Mouse (Mus musculus) forebrain, embryonic 13.5 days (tissue): ENCODE measurements around the gene Pde4d. TPM values are rescaled to one million over a fixed set of nuclear protein-coding genes. Genes with fewer than 3 reads are reported as not detected.

ENCODE experiments used
- ATAC-seq: fragments of 200-750 bp; cut with Nextera tagmentation; 2 replicates; pipeline ENCODE4 v1.8.0; 2017
- H3K27ac ChIP-seq: fragments of 300-500 bp; sonication (generic); 2 replicates; pipeline ENCODE4 v1.5.1; 2015; ENCODE audit warnings: inconsistent platforms, mild to moderate bottlenecking, moderate library complexity
- H3K27me3 ChIP-seq: fragments of 300-500 bp; sonication (generic); 2 replicates; pipeline ENCODE4 v1.6.1; 2015; ENCODE audit warnings: mild to moderate bottlenecking, inconsistent platforms
- H3K36me3 ChIP-seq: fragments of 300-500 bp; sonication (generic); 2 replicates; pipeline ENCODE4 v1.6.1; 2015; ENCODE audit warnings: mild to moderate bottlenecking, inconsistent platforms; ENCODE audit not compliant: poor library complexity, severe bottlenecking
- H3K4me1 ChIP-seq: fragments of 300-500 bp; sonication (generic); 2 replicates; pipeline ENCODE4 v1.6.1; 2015; ENCODE audit warnings: inconsistent platforms
- H3K4me2 ChIP-seq: fragments of 300-500 bp; sonication (generic); 2 replicates; pipeline ENCODE4 v1.6.1; 2015; ENCODE audit warnings: inconsistent platforms, mild to moderate bottlenecking, moderate library complexity
- H3K4me3 ChIP-seq: fragments of 300-500 bp; sonication (generic); 2 replicates; pipeline ENCODE4 v1.5.1; 2015; ENCODE audit warnings: mild to moderate bottlenecking, inconsistent platforms
- H3K9ac ChIP-seq: fragments of 300-500 bp; sonication (generic); 2 replicates; pipeline ENCODE4 v1.6.1; 2015; ENCODE audit warnings: mild to moderate bottlenecking, inconsistent platforms
- H3K9me3 ChIP-seq: fragments of 300-500 bp; sonication (generic); replicated peaks from 2 replicates; pipeline ENCODE4 v1.6.1; 2016; ENCODE audit warnings: inconsistent platforms
- WGBS: fragments of 180-500 bp; shearing (Covaris S2); methylation state at CpG from one replicate; pipeline ENCODE4 v1.1.7; 2015; 5-methylcytosine and 5-hydroxymethylcytosine counted together
- polyA plus RNA-seq: library from polyadenylated mRNA; unstranded; fragments of >200 nt; fragmentation: Nextera tagmentation; extraction: Ambion mirVana; gene quantifications from 2 replicates; pipeline ENCODE4 v1.2.1, GENCODE M21; 2015

Gene Pde4d
- polyA plus RNA-seq, 1 experiment from 2014 or later = 11.9 TPM

DNA sequence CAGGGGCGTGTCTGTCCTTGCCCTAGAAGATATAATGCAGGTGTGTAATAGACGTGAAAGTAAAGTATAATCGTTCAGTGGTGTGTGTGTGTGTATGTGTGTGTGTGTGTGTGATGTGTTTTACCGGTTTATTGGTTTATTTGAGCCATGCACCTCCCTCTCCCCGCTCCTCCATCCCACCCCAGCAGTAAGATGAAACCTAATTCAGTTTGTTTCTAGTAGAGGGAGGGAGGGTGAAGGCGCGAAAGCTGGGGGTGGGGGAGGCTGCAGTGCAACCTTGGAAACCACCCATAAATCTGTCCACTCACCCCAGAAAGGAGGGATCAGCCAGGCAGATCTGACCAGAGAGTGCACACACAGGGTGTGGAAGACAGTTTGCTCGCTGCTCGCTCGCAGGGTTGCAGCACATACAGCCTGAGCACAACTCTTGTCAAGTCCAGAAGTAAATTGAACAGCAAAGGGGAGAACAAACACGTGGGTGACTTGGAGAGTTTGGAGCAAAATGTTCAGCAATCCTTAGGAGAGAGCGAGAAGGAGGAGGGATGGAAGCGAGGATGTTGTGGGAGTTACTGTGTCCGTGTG is 667.6 kb downstream of the Pde4d start:
- Histone ChIP-seq H3K27me3 (peaks cover 20% of the 10 kb centered on the region), H3K27ac (no peak overlapping the region), H3K4me1 (peaks cover 9% of the 10 kb centered on the region), H3K36me3 (no peaks in the 10 kb centered on the region), H3K4me3 (peak overlapping the region; percentile 79), H3K4me2 (peak overlapping the region; percentile 100), H3K9me3 (no peaks in the 10 kb centered on the region), H3K9ac (peak overlapping the region; percentile 78)
- ATAC-seq = peak; percentile 54
- 5% methylated on average over 14 of the region's 14 CpGs for WGBS

DNA sequence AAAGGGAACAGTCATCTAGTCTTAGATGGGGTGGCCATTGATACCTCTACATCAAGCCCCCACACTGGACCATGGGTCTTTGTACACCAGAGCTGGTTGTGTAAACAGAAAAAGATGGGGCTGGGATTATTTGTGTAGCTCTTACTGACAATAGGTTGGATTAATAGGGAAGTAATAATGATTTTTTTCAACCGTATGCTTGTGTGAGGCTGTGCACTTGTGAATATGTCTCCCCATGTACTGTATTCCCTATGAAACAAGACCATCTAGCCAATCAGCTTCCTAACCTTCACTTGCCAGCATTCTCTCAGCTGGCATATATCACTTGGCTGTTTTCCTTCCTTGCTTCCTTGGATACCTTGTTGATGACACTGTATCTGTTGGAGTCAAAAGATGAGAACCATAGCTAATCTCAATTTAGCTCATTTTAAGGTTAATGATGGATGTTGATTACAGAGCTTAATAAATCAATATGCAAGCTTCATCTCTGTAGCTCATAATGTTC is 668.6 kb downstream of the Pde4d start:
- no peak overlapping the region for H3K4me3 ChIP-seq
- no peak overlapping the region for H3K4me2 ChIP-seq
- WGBS = 69% methylated on average over 1 of the region's 1 CpGs
- H3K36me3 ChIP-seq = no peaks in the 10 kb centered on the region
- no peak for ATAC-seq
- H3K9ac ChIP-seq = no peak overlapping the region
- no peaks in the 10 kb centered on the region for H3K9me3 ChIP-seq
- peaks cover 20% of the 10 kb centered on the region for H3K27me3 ChIP-seq
- H3K4me1 ChIP-seq = peaks cover 9% of the 10 kb centered on the region
- no peak overlapping the region for H3K27ac ChIP-seq

- 45% methylated on average over 3 of the region's 3 CpGs for WGBS
- ATAC-seq = no peak
- no peaks in the 10 kb centered on the region for H3K9me3 ChIP-seq
Measured at GRCm38 (mm10) chr13:109121867-109122266, 672.1 kb downstream of the Pde4d start.

GRCm38 (mm10) chr13:109136405-109136804 is 686.7 kb downstream of the Pde4d start:
- H3K36me3 ChIP-seq = no peaks in the 10 kb centered on the region
- H3K4me2 ChIP-seq = no peak overlapping the region
- H3K4me1 ChIP-seq = no peaks in the 10 kb centered on the region
- WGBS = 65% methylated on average over 4 of the region's 4 CpGs
- H3K27ac ChIP-seq = no peak overlapping the region
- no peak overlapping the region for H3K9ac ChIP-seq
- no peaks in the 10 kb centered on the region for H3K9me3 ChIP-seq
- H3K27me3 ChIP-seq = no peaks in the 10 kb centered on the region
- no peak overlapping the region for H3K4me3 ChIP-seq
- 0 out of 2 replicates have a peak, but pooled peaks have one; percentile 51 for ATAC-seq

More at GRCm38 (mm10) chr13:109121867-109122266, 672.1 kb downstream of the Pde4d start:
- Histone ChIP-seq H3K27ac (no peak overlapping the region), H3K4me3 (no peak overlapping the region), H3K27me3 (peaks cover 8% of the 10 kb centered on the region; the same call in 1 of the 2 replicates), H3K4me1 (peaks cover 8% of the 10 kb centered on the region), H3K4me2 (no peak overlapping the region), H3K9ac (no peak overlapping the region), H3K36me3 (no peaks in the 10 kb centered on the region)

- Histone ChIP-seq H3K4me2 (no peak overlapping the region), H3K9ac (no peak overlapping the region), H3K27ac (no peak overlapping the region), H3K9me3 (no peaks in the 10 kb centered on the region), H3K4me3 (no peak overlapping the region), H3K36me3 (no peaks in the 10 kb centered on the region), H3K4me1 (no peaks in the 10 kb centered on the region), H3K27me3 (no peaks in the 10 kb centered on the region)
- ATAC-seq = no peak
- WGBS = 79% methylated on average over 3 of the region's 3 CpGs
Measured at GRCm38 (mm10) chr13:109158703-109159102, 709.0 kb downstream of the Pde4d start.

DNA sequence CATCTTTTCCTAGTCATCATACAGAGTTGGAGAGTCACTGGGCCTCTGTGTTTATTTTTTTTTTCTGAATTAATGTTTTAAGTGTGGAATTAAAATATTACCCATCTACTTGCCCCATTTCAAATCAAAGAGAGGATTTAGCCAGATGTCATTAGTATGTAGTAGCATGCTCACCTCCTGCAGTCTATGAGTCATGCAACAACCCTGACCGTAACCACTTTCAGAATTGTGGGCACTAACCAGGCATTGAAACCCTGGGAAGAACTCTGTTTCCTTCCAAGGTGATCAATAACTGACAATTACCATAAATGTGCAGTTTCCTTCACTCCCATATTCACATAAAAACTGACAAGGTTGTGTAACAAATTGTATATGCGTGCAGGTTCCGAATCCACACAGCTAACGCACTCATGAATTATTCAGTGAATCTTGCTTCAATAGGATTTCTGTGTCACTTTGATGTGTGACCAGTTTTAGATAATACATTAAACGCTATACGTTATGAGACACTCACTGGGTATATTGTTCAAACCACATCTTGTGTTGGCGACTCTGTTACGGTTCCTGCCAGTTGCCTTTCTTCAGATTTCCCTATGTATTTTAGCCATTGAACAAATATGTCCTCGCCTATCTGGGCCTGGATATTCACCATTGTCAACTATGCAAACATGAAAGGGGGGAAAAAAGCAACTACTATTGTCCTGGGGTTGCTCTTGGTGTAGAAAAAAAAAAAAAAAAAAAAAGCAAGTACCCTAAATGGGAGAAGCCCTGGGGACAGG is 719.0 kb downstream of the Pde4d start:
- no peaks in the 10 kb centered on the region for H3K36me3 ChIP-seq
- H3K4me3 ChIP-seq = no peak overlapping the region
- H3K9me3 ChIP-seq = no peaks in the 10 kb centered on the region
- H3K27me3 ChIP-seq = no peaks in the 10 kb centered on the region
- 34% methylated on average over 9 of the region's 9 CpGs for WGBS
- H3K9ac ChIP-seq = no peak overlapping the region
- H3K27ac ChIP-seq = no peak overlapping the region
- ATAC-seq = no peak
- peaks cover 7% of the 10 kb centered on the region for H3K4me1 ChIP-seq
- H3K4me2 ChIP-seq = no peak overlapping the region

- ATAC-seq = no peak
- no peak overlapping the region for H3K4me3 ChIP-seq
- no peaks in the 10 kb centered on the region for H3K36me3 ChIP-seq
- H3K4me1 ChIP-seq = peaks cover 7% of the 10 kb centered on the region
- H3K9me3 ChIP-seq = no peaks in the 10 kb centered on the region
- H3K9ac ChIP-seq = no peak overlapping the region
- WGBS = 61% methylated on average over 2 of the region's 2 CpGs
- H3K27me3 ChIP-seq = no peaks in the 10 kb centered on the region
- H3K4me2 ChIP-seq = no peak overlapping the region
- H3K27ac ChIP-seq = no peak overlapping the region
Measured at GRCm38 (mm10) chr13:109169335-109169606, 719.5 kb downstream of the Pde4d start.

- WGBS = 91% methylated on average over 7 of the region's 7 CpGs
- no peaks in the 10 kb centered on the region for H3K9me3 ChIP-seq
- no peak for ATAC-seq
- H3K36me3 ChIP-seq = no peaks in the 10 kb centered on the region
- H3K4me2 ChIP-seq = no peak overlapping the region
- no peaks in the 10 kb centered on the region for H3K27me3 ChIP-seq
- H3K27ac ChIP-seq = no peak overlapping the region
- no peak overlapping the region for H3K4me3 ChIP-seq
- H3K4me1 ChIP-seq = peaks cover 7% of the 10 kb centered on the region
- H3K9ac ChIP-seq = no peak overlapping the region
Measured at GRCm38 (mm10) chr13:109171688-109172087, 721.9 kb downstream of the Pde4d start.

GRCm38 (mm10) chr13:109175281-109175680 is 725.5 kb downstream of the Pde4d start:
- Histone ChIP-seq H3K9me3 (no peaks in the 10 kb centered on the region), H3K4me2 (no peak overlapping the region), H3K27ac (no peak overlapping the region), H3K4me1 (no peaks in the 10 kb centered on the region), H3K27me3 (no peaks in the 10 kb centered on the region), H3K36me3 (no peaks in the 10 kb centered on the region), H3K9ac (no peak overlapping the region), H3K4me3 (no peak overlapping the region)
- 84% methylated on average over 6 of the region's 6 CpGs for whole genome bisulfite sequencing
- no peak for ATAC-seq

DNA sequence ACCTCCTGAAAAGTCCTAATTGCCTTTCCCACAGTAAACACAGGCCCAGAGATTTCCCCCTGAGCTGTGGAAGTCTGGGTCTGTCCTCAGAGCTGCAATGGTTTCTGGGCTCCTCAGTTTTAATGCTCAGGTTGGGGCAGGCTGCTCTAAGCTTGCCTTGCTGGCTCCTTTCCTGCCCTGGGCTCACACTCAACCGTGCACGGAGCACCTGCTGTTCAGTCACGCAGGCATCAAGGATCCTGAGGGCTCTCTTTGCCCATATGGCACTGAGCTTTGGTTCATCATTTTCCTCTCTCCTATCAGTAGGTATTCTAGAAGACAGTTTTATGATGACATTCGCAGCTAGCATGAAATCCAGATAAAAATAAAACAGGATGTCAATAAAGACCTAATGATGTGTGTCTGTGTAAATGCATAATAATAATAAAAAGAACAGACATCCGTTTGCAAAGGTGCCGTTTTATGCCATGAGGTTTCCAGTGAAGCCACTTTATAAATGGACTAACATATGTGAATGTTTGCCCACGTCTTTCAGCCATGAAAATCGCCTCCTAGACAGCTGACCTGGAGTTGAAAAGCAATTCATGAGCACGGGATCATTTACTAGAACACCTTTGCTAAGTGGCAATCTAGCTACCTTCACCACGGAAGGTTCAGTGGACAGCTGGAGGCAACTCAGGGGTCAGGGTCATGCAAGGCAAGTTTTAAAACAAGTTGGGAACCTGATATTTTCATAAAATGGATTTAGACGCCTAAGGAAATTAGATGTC is 726.3 kb downstream of the Pde4d start:
- no peak overlapping the region for H3K9ac ChIP-seq
- no peaks in the 10 kb centered on the region for H3K36me3 ChIP-seq
- H3K27ac ChIP-seq = no peak overlapping the region; the same call in 1 of the 2 replicates
- 78% methylated on average over 11 of the region's 11 CpGs for WGBS
- H3K27me3 ChIP-seq = no peaks in the 10 kb centered on the region
- H3K4me3 ChIP-seq = no peak overlapping the region
- no peak overlapping the region for H3K4me2 ChIP-seq
- ATAC-seq = no peak
- H3K4me1 ChIP-seq = no peaks in the 10 kb centered on the region
- no peaks in the 10 kb centered on the region for H3K9me3 ChIP-seq

DNA sequence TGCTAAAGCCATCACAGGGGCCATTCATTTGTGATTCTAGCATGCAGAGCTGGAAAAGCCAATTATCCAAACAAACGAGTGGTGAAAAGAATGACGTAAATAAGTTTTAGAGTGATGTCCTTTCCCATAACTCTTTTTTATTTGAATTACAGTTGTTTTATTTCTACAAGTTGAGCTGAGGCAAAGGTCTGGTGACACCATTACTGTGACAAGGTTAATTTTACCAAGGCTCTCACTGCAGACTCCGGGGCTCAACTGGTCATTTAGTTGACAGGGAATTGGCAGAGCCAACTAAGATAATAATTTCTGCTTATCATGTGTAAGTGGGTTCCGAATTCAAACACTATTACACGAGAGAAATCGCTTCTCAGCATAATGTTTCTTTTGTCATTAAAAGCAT is 731.6 kb downstream of the Pde4d start:
- no peaks in the 10 kb centered on the region for H3K9me3 ChIP-seq
- no peak overlapping the region for H3K4me3 ChIP-seq
- H3K4me1 ChIP-seq = no peaks in the 10 kb centered on the region
- no peak overlapping the region for H3K27ac ChIP-seq
- no peak overlapping the region for H3K9ac ChIP-seq
- WGBS = 67% methylated on average over 6 of the region's 6 CpGs
- no peaks in the 10 kb centered on the region for H3K36me3 ChIP-seq
- no peak overlapping the region for H3K4me2 ChIP-seq
- ATAC-seq = no peak
- no peaks in the 10 kb centered on the region for H3K27me3 ChIP-seq

DNA sequence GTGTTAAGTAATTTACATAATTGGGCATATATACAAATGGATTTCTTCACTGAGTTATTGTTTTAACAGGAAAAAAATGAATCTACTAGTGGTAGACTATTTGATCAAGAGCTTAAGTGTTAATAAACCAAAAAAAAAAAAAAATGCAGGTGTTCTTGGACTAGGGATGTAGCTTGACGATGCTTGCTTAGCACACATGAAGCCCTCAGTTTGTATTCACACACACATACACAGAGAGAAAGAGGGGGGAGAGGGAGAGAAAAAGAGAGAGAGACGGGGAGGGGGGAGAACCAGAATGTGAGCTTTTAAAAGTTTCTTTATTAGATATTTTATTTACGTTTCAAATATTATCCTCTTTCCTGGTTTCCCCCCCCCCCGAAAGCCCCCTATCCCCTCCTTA is 740.9 kb downstream of the Pde4d start:
- 81% methylated on average over 4 of the region's 4 CpGs for WGBS
- peak; percentile 27; the same call in 1 of the 2 replicates for ATAC-seq
- H3K4me1 ChIP-seq = no peaks in the 10 kb centered on the region
- H3K9me3 ChIP-seq = no peaks in the 10 kb centered on the region
- H3K36me3 ChIP-seq = no peaks in the 10 kb centered on the region
- no peak overlapping the region for H3K27ac ChIP-seq
- no peaks in the 10 kb centered on the region for H3K27me3 ChIP-seq
- H3K9ac ChIP-seq = no peak overlapping the region
- H3K4me3 ChIP-seq = no peak overlapping the region
- no peak overlapping the region for H3K4me2 ChIP-seq
